Mouse (Mus musculus) lung, postnatal 14 days (tissue): Measurements from ENCODE around the gene Cdkn2aipnl.
A peak's percentile ranks its signal among the peaks of the same experiment; 100 is the strongest.

ENCODE experiments used
- DNase-seq: peaks from one replicate; pipeline ENCODE4 v3.0.0; 2021

The Cdkn2aipnl gene

GRCm38 (mm10) chr11:51967443-51968401, at the start of gene Cdkn2aipnl:
Gene Cdkn2aipnl, plus strand, starts transcription at chr11:51967661.
- DNase-seq, result peak; percentile 98

- peak; percentile 50 for DNase-seq
Observed at GRCm38 (mm10) chr11:51917951-51918350, 49.5 kb upstream of the Cdkn2aipnl start.

GRCm38 (mm10) chr11:51918576-51918975, 48.9 kb upstream of the Cdkn2aipnl start:
- DNase-seq, result no peak

GRCm38 (mm10) chr11:51921355-51922125, 45.9 kb upstream of the Cdkn2aipnl start:
- DNase-seq, result no peak

- no peak for DNase-seq
Observed at GRCm38 (mm10) chr11:51922421-51922841, 45.0 kb upstream of the Cdkn2aipnl start.

- DNase-seq, result no peak
Observed at GRCm38 (mm10) chr11:51925595-51925994, 41.9 kb upstream of the Cdkn2aipnl start.

GRCm38 (mm10) chr11:51926385-51926784, 41.1 kb upstream of the Cdkn2aipnl start:
- DNase-seq, result no peak

- DNase-seq, result no peak
Observed at GRCm38 (mm10) chr11:51927106-51927505, 40.4 kb upstream of the Cdkn2aipnl start.

- DNase-seq, result no peak
Observed at GRCm38 (mm10) chr11:51931138-51931537, 36.3 kb upstream of the Cdkn2aipnl start.

GRCm38 (mm10) chr11:51931790-51932189, 35.7 kb upstream of the Cdkn2aipnl start:
- no peak for DNase-seq

- no peak for DNase-seq
Observed at GRCm38 (mm10) chr11:51934230-51934629, 33.2 kb upstream of the Cdkn2aipnl start.

GRCm38 (mm10) chr11:51935636-51936434, 31.6 kb upstream of the Cdkn2aipnl start:
- DNase-seq, result no peak

GRCm38 (mm10) chr11:51937361-51937781, 30.1 kb upstream of the Cdkn2aipnl start:
- DNase-seq, result no peak

GRCm38 (mm10) chr11:51938817-51939589, 28.5 kb upstream of the Cdkn2aipnl start:
- no peak for DNase-seq

- DNase-seq, result no peak
Observed at GRCm38 (mm10) chr11:51939590-51939955, 27.9 kb upstream of the Cdkn2aipnl start.

- peak; percentile 65 for DNase-seq
Observed at GRCm38 (mm10) chr11:51940511-51940955, 26.9 kb upstream of the Cdkn2aipnl start.

- no peak for DNase-seq
Observed at GRCm38 (mm10) chr11:51942602-51943499, 24.6 kb upstream of the Cdkn2aipnl start.

GRCm38 (mm10) chr11:51943500-51943841, 24.0 kb upstream of the Cdkn2aipnl start:
- no peak for DNase-seq

- no peak for DNase-seq
Observed at GRCm38 (mm10) chr11:51944239-51944638, 23.2 kb upstream of the Cdkn2aipnl start.

GRCm38 (mm10) chr11:51945548-51945947, 21.9 kb upstream of the Cdkn2aipnl start:
- no peak for DNase-seq

GRCm38 (mm10) chr11:51946144-51946543, 21.3 kb upstream of the Cdkn2aipnl start:
- no peak for DNase-seq
